In the genomic region with DNA sequence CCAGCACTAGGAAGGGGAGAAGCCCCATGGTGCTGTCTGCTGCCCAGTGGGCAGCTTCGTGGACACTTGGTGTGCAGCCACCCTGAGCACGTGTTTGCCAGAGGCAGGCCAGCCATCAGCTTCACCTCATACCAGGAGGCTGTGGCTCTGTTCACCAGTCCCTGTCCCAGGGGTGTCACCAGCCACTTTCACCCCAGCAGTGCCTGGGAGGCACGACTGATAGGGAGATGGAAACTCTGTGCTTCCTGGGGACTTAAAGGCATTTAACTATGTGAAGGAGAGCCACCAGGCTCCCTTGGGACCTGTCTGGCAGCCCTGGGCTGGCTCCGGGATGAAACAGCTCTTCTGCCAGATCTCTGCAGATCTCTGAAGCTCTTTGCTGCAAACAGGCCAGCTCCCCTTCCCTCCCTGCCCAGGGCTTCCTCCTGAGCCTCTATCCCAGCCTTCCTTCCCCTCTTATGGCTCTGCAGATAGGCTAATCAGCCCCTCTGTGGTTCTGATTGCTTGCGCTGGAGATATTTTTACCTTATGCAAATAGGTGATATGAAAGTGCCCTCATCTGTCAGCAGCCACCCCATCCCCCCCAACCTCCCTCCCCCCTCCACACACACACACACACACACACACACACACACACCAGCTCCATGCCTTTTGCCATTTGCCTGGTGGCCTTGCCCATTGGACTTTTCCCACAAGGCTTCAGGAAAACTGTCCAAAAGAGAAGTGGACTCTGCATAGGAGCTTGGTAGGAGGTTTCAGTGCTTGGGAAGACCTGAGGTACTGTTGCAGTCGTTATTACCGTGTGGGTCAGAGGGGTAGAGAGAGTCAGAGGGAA, we compare ENCODE assay signal across 12 mouse cellular contexts. TPM values are rescaled to one million over a fixed set of nuclear protein-coding genes. Genes with fewer than 3 reads are reported as not detected.
DNase-seq lines count a peak whose midpoint lies in the region; ATAC-seq lines count a peak whose summit lies in the region.
"Had no signal": no experiment of that assay in that cellular context is flagged by ENCODE, and none has a peak within 500 bp of the region (broad histone marks: within the 10 kb centered on the region; RNA-seq: fewer than 3 reads in every experiment).

No protein-coding gene starts in this region.

- peak overlapping the region; percentile 95 for H3K27ac ChIP-seq in heart, embryonic 11.5 days (ENCODE audit: low read depth, low read length)
- no peak overlapping the region for H3K27ac ChIP-seq in embryonic facial prominence, embryonic 11.5 days (replicated peaks; ENCODE audit: low read depth, low read length)
- H3K27ac ChIP-seq in intestine, embryonic 14.5 days (ENCODE audit: low read depth), result peak overlapping the region; percentile 34; the same call in 1 of the 2 replicates
- H3K27ac ChIP-seq in midbrain, embryonic 13.5 days, result peak overlapping the region; percentile 73

- peaks cover 77% of the 10 kb centered on the region for H3K4me1 ChIP-seq in heart, embryonic 11.5 days (ENCODE audit: control insufficient read depth, insufficient read depth, low read length)
- H3K4me1 ChIP-seq in embryonic facial prominence, embryonic 11.5 days (ENCODE audit: control insufficient read depth, insufficient read depth, low read length), result no peaks in the 10 kb centered on the region; the same call in 1 of the 2 replicates
- peaks cover 16% of the 10 kb centered on the region for H3K4me1 ChIP-seq in intestine, embryonic 14.5 days (replicated peaks; ENCODE audit: control insufficient read depth, insufficient read depth, low read length)
- peaks cover 33% of the 10 kb centered on the region for H3K4me1 ChIP-seq in midbrain, embryonic 13.5 days (replicated peaks)

- peak; percentile 53; the same call in 1 of the 2 replicates for ATAC-seq in heart, embryonic 11.5 days (replicated peaks; ENCODE audit: insufficient number of reproducible peaks, low FRiP score, low TSS enrichment)
- no peak for ATAC-seq in embryonic facial prominence, embryonic 11.5 days (replicated peaks; ENCODE audit: insufficient number of reproducible peaks, low FRiP score, low TSS enrichment, low read depth)
- peak; percentile 41; the same call in 1 of the 2 replicates for ATAC-seq in intestine, embryonic 14.5 days (replicated peaks; ENCODE audit: low FRiP score, low TSS enrichment, low read depth)
- peak; percentile 18; the same call in 1 of the 2 replicates for ATAC-seq in midbrain, embryonic 13.5 days
- ATAC-seq in megakaryocyte, adult 5-6 weeks (ENCODE audit: poor library complexity, severe bottlenecking), result no peak

- DNase-seq in heart, adult 8-10 months (ENCODE audit: low spot score), result no peak
- DNase-seq in embryonic facial prominence, embryonic 11.5 days (ENCODE audit: low spot score), result no peak
- no peak for DNase-seq in intestine, embryonic 14.5 days (ENCODE audit: low spot score)
- no peak for DNase-seq in left cerebral cortex, postnatal 10 days (ENCODE audit: extremely low spot score in 1 of 2, low spot score in 2 of 2)
- DNase-seq in cerebellum, adult 8-10 months, result no peak
- DNase-seq: gastrocnemius, postnatal 36 days; thymus, postnatal 25 days had no signal

- 13% methylated on average over 7 of the region's 7 CpGs for WGBS in heart, embryonic 11.5 days (ENCODE audit: insufficient replicate concordance)
- WGBS in embryonic facial prominence, embryonic 11.5 days, result 46% methylated on average over 7 of the region's 7 CpGs
- 29% methylated on average over 7 of the region's 7 CpGs for WGBS in intestine, embryonic 14.5 days
- 43% methylated on average over 7 of the region's 7 CpGs for WGBS in midbrain, embryonic 13.5 days

- peak overlapping the region; percentile 58 for H3K9ac ChIP-seq in heart, embryonic 11.5 days (ENCODE audit: low read depth, low read length)
- peak overlapping the region; percentile 28; the same call in 1 of the 2 replicates for H3K9ac ChIP-seq in embryonic facial prominence, embryonic 11.5 days (replicated peaks; ENCODE audit: low read length)
- H3K9ac ChIP-seq in intestine, embryonic 14.5 days (ENCODE audit: low read length), result no peak overlapping the region
- H3K9ac ChIP-seq in midbrain, embryonic 13.5 days (replicated peaks), result peak overlapping the region; percentile 15; the same call in 1 of the 2 replicates

- peak overlapping the region; percentile 52 for H3K4me2 ChIP-seq in heart, embryonic 11.5 days
- H3K4me2 ChIP-seq in embryonic facial prominence, embryonic 11.5 days (ENCODE audit: low read depth, low read length), result no peak overlapping the region
- no peak overlapping the region for H3K4me2 ChIP-seq in intestine, embryonic 14.5 days (ENCODE audit: low read length)
- H3K4me2 ChIP-seq in midbrain, embryonic 13.5 days (replicated peaks), result no peak overlapping the region

- no peaks in the 10 kb centered on the region for H3K27me3 ChIP-seq in heart, embryonic 11.5 days (ENCODE audit: control insufficient read depth, insufficient read depth, low read length)
- H3K27me3 ChIP-seq in embryonic facial prominence, embryonic 11.5 days (ENCODE audit: control insufficient read depth, insufficient read depth, low read length), result no peaks in the 10 kb centered on the region
- H3K27me3 ChIP-seq in intestine, embryonic 14.5 days (replicated peaks; ENCODE audit: control insufficient read depth, insufficient read depth, low read length), result no peaks in the 10 kb centered on the region
- H3K27me3 ChIP-seq in midbrain, embryonic 13.5 days, result no peaks in the 10 kb centered on the region

- peak overlapping the region; percentile 22 for H3K4me3 ChIP-seq in heart, embryonic 11.5 days (ENCODE audit: low read depth, low read length)
- no peak overlapping the region for H3K4me3 ChIP-seq in embryonic facial prominence, embryonic 11.5 days (ENCODE audit: low read depth, low read length)
- no peak overlapping the region for H3K4me3 ChIP-seq in intestine, embryonic 14.5 days (ENCODE audit: low read depth, low read length)
- H3K4me3 ChIP-seq in midbrain, embryonic 13.5 days (replicated peaks), result no peak overlapping the region

- H3K9me3 ChIP-seq in heart, embryonic 11.5 days (replicated peaks; ENCODE audit: control insufficient read depth, low read length), result no peaks in the 10 kb centered on the region
- H3K9me3 ChIP-seq in embryonic facial prominence, embryonic 11.5 days (replicated peaks; ENCODE audit: control insufficient read depth, low read length), result no peaks in the 10 kb centered on the region
- H3K9me3 ChIP-seq in intestine, embryonic 14.5 days (ENCODE audit: control insufficient read depth, low read length), result no peaks in the 10 kb centered on the region
- H3K9me3 ChIP-seq in midbrain, embryonic 13.5 days, result peaks cover 3% of the 10 kb centered on the region; the same call in 1 of the 2 replicates

- intact Hi-C loops in left cerebral cortex, postnatal 10 days (cut with DNase I), result no loop called here

- H3K36me3 ChIP-seq in heart, embryonic 11.5 days (ENCODE audit: control insufficient read depth, insufficient read depth, low read length), result no peaks in the 10 kb centered on the region
- H3K36me3 ChIP-seq in embryonic facial prominence, embryonic 11.5 days (replicated peaks; ENCODE audit: control insufficient read depth, insufficient read depth, low read depth, low read length), result no peaks in the 10 kb centered on the region
- H3K36me3 ChIP-seq in intestine, embryonic 14.5 days (ENCODE audit: control insufficient read depth, insufficient read depth, low read length), result no peaks in the 10 kb centered on the region
- no peaks in the 10 kb centered on the region for H3K36me3 ChIP-seq in midbrain, embryonic 13.5 days

RNA-seq across cellular contexts. Expression of gene Mmp15, which starts 8.3 kb away (rescaled TPM):
- polyA plus RNA-seq in heart, embryonic 11.5 days (2014; fragmentation: Nextera tagmentation; extraction: Ambion mirVana), result 38.1 and 43.1 TPM in 2 replicates
- 10 to 100 TPM; 57.6 to 63.2 (median 58.0) TPM for total RNA-seq in heart, adult 8-10 months (2022)
- 8.9 and 9.9 TPM in 2 replicates for polyA plus RNA-seq in embryonic facial prominence, embryonic 11.5 days (2014; fragmentation: Nextera tagmentation; extraction: Ambion mirVana)
- polyA plus RNA-seq in intestine, embryonic 14.5 days (2014; fragmentation: Nextera tagmentation; extraction: Ambion mirVana), result 21.4 and 22.2 TPM in 2 replicates
- 12.1 and 15.3 TPM in 2 replicates for polyA plus RNA-seq in midbrain, embryonic 13.5 days (2015; fragmentation: Nextera tagmentation; extraction: Ambion mirVana)
- 10 to 100 TPM; 29.5 to 31.9 TPM for total RNA-seq in left cerebral cortex, postnatal 10 days (2021)
- not detected in 2 replicates for total RNA-seq in megakaryocyte, adult 5-6 weeks (2015)
- total RNA-seq in megakaryocyte, adult 5-6 weeks (2017), result not detected in 2 replicates

RNA-seq across cellular contexts. Expression of gene Usb1, which starts 28.3 kb away (rescaled TPM):
- 26.3 and 27.2 TPM in 2 replicates for polyA plus RNA-seq in heart, embryonic 11.5 days (2014; fragmentation: Nextera tagmentation; extraction: Ambion mirVana)
- total RNA-seq in heart, adult 8-10 months (2022), result 10 to 100 TPM; 11.3 to 14.0 (median 13.2) TPM
- polyA plus RNA-seq in embryonic facial prominence, embryonic 11.5 days (2014; fragmentation: Nextera tagmentation; extraction: Ambion mirVana), result 36.5 and 37.6 TPM in 2 replicates
- polyA plus RNA-seq in intestine, embryonic 14.5 days (2014; fragmentation: Nextera tagmentation; extraction: Ambion mirVana), result 39.0 and 41.6 TPM in 2 replicates
- polyA plus RNA-seq in midbrain, embryonic 13.5 days (2015; fragmentation: Nextera tagmentation; extraction: Ambion mirVana), result 34.4 and 36.9 TPM in 2 replicates
- total RNA-seq in left cerebral cortex, postnatal 10 days (2021), result 10 to 100 TPM; 19.0 to 19.4 TPM
- total RNA-seq in megakaryocyte, adult 5-6 weeks (2015), result 28.2 and 32.4 TPM in 2 replicates
- total RNA-seq in megakaryocyte, adult 5-6 weeks (2017), result 29.0 and 29.5 TPM in 2 replicates

RNA-seq across cellular contexts. Expression of gene Zfp319, which starts 28.6 kb away (rescaled TPM):
- 4.4 and 5.9 TPM in 2 replicates for polyA plus RNA-seq in heart, embryonic 11.5 days (2014; fragmentation: Nextera tagmentation; extraction: Ambion mirVana)
- 1 to 10 TPM; 7.4 to 9.5 (median 7.9) TPM for total RNA-seq in heart, adult 8-10 months (2022)
- 6.6 and 7.2 TPM in 2 replicates for polyA plus RNA-seq in embryonic facial prominence, embryonic 11.5 days (2014; fragmentation: Nextera tagmentation; extraction: Ambion mirVana)
- polyA plus RNA-seq in intestine, embryonic 14.5 days (2014; fragmentation: Nextera tagmentation; extraction: Ambion mirVana), result 7.7 and 8.2 TPM in 2 replicates
- polyA plus RNA-seq in midbrain, embryonic 13.5 days (2015; fragmentation: Nextera tagmentation; extraction: Ambion mirVana), result 18.3 and 19.5 TPM in 2 replicates
- total RNA-seq in left cerebral cortex, postnatal 10 days (2021), result 10 to 100 TPM; 17.0 to 18.0 TPM
- total RNA-seq in megakaryocyte, adult 5-6 weeks (2015), result 5.6 and 6.7 TPM in 2 replicates
- total RNA-seq in megakaryocyte, adult 5-6 weeks (2017), result 3.7 and 4.2 TPM in 2 replicates

RNA-seq across cellular contexts. Expression of gene Tepp, which starts 50.0 kb away (rescaled TPM):
- polyA plus RNA-seq in heart, embryonic 11.5 days (2014; fragmentation: Nextera tagmentation; extraction: Ambion mirVana), result not detected in 2 replicates
- under 1 TPM in 1 of 4 experiments, not detected in 3; 0.57 TPM for total RNA-seq in heart, adult 8-10 months (2022)
- not detected in 2 replicates for polyA plus RNA-seq in embryonic facial prominence, embryonic 11.5 days (2014; fragmentation: Nextera tagmentation; extraction: Ambion mirVana)
- polyA plus RNA-seq in intestine, embryonic 14.5 days (2014; fragmentation: Nextera tagmentation; extraction: Ambion mirVana), result not detected in 2 replicates
- 0.70 TPM in 1 of 2 replicates, not detected in the other for polyA plus RNA-seq in midbrain, embryonic 13.5 days (2015; fragmentation: Nextera tagmentation; extraction: Ambion mirVana)
- total RNA-seq in left cerebral cortex, postnatal 10 days (2021), result 1 to 10 TPM; 1.7 to 2.3 TPM
- 0.36 TPM in 1 of 2 replicates, not detected in the other for total RNA-seq in megakaryocyte, adult 5-6 weeks (2015)
- not detected in 2 replicates for total RNA-seq in megakaryocyte, adult 5-6 weeks (2017)
- total RNA-seq: gastrocnemius, postnatal 36 days; left cerebral cortex, adult 8-10 months; neutrophil, adult 5-6 weeks had no signal

RNA-seq across cellular contexts. Expression of gene Cngb1, which starts 54.0 kb away (rescaled TPM):
- 0.82 TPM in 1 of 2 replicates, not detected in the other for polyA plus RNA-seq in heart, embryonic 11.5 days (2014; fragmentation: Nextera tagmentation; extraction: Ambion mirVana)
- under 1 TPM; 0.14 to 0.63 (median 0.52) TPM for total RNA-seq in heart, adult 8-10 months (2022)
- 0.10 and 0.32 TPM in 2 replicates for polyA plus RNA-seq in embryonic facial prominence, embryonic 11.5 days (2014; fragmentation: Nextera tagmentation; extraction: Ambion mirVana)
- polyA plus RNA-seq in intestine, embryonic 14.5 days (2014; fragmentation: Nextera tagmentation; extraction: Ambion mirVana), result 0.30 and 0.81 TPM in 2 replicates
- 0.37 and 0.54 TPM in 2 replicates for polyA plus RNA-seq in midbrain, embryonic 13.5 days (2015; fragmentation: Nextera tagmentation; extraction: Ambion mirVana)
- total RNA-seq in left cerebral cortex, postnatal 10 days (2021), result under 1 TPM; 0.58 to 0.71 TPM
- total RNA-seq in megakaryocyte, adult 5-6 weeks (2015), result 0.96 TPM in 1 of 2 replicates, not detected in the other
- 0.20 TPM in 1 of 2 replicates, not detected in the other for total RNA-seq in megakaryocyte, adult 5-6 weeks (2017)

Comparison
In these comparisons a context has a peak if more than half of its experiments do, and no peak if none do; other contexts are left out.
1. ATAC-seq: peak in heart, embryonic 11.5 days (single experiment), intestine, embryonic 14.5 days (single experiment) and midbrain, embryonic 13.5 days (single experiment); none in embryonic facial prominence, embryonic 11.5 days (single experiment) and megakaryocyte, adult 5-6 weeks (single experiment).